Mouse (Mus musculus) cerebellum, adult 11-12 months (tissue): Measurements from ENCODE around the gene Armh2.
A peak's percentile ranks its signal among the peaks of the same experiment; 100 is the strongest.
"Not testable (repeated sequence)": the region's sequence is repeated elsewhere in the genome, so short reads cannot be mapped to it uniquely, and the experiment has no call there.

Experiments used
- DNase-seq: peaks from one replicate; pipeline ENCODE4 v3.0.0; 2022

Gene Armh2

DNA sequence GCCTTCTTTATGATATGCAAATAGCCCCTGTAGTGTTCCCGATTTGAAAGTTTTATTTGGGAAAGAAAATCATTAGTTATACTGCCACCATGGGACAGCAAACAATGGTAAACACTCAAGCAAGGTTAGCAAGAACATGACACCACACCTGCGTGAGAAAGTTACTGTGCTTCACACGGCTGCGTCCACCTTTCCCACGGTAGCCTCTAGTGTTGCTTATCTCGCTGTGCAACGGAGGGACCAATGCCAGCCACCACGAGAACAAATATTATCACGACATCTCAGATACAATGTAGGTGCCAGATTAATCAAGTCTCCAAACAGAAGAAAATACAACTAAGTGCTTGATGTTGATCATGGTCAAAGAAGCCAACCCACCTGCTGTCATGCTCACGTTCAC is 18.4 kb downstream of the Armh2 start:
- no peak for DNase-seq

DNA sequence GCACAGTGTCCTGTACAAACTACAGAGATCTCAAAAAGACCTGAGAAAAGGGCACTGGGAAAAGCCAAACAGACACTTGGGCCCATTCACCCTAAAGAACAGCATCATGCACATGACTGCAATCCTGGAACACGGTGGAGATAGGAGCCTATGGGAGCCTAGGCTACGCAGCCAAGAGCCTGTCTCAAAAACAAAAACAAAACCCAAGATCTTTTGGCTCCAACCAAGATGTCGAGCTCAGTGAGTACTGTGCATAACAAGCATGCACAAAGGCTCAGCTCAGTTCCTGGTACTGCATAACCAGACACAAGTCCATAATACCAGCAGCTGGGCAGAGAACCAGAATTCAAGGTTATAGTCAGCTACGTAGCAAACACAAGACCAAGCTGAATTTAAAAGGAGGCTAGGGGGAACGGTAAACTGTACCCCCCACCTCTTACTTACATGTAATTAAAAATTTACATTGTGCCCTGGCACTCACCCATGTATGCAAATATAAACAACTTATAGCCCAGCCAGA is 19.4 kb downstream of the Armh2 start:
- no peak for DNase-seq

GRCm38 (mm10) chr13:24761083-24761402 is 20.0 kb downstream of the Armh2 start:
- DNase-seq = no peak

DNA sequence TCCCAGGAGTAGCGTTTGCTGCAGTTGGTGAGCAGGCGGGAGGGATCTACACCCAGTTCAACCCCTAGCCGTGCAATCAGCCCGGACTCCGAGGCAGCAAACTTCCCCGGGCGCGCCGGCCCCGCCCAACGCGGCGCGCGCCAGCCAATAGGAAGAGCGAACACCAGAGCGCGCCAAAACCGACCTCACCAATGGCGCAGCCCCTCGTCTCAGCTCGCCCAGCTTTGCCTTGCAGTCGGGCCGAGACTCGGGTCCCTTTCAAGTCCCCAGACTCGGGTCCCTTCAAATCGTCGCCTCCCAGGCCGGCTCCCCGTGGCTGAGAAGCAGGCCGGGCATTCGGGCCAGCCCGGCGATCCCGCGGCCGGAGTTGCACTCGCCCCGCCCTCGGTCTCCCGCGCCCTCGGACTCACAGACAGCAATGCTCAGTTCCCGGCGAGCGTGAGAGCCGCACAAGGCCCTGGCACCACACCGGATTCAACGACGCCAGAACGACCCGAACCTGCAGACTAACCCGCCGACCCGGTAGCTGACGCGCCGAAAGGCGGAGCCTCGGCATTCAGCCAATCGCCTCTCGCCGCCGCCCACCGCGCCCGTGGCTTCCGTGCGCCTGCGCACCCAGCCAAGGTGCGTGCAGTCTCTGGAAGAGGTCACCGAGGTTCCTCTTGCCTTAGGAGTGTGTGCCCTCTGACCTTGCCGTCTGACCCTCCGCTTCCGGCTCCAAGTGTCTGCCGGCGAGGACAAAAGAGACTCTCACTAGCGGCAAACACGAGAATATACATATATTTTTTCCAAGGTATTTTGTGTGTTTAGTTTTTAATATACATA is 20.6 kb downstream of the Armh2 start, which contains the start of gene Gmnn:
Gene Gmnn, minus strand, starts transcription at position 521 of the 825 bp plus-strand sequence.
- peak; percentile 86 for DNase-seq

GRCm38 (mm10) chr13:24762254-24762653 is 21.2 kb downstream of the Armh2 start:
- DNase-seq = no peak

DNA sequence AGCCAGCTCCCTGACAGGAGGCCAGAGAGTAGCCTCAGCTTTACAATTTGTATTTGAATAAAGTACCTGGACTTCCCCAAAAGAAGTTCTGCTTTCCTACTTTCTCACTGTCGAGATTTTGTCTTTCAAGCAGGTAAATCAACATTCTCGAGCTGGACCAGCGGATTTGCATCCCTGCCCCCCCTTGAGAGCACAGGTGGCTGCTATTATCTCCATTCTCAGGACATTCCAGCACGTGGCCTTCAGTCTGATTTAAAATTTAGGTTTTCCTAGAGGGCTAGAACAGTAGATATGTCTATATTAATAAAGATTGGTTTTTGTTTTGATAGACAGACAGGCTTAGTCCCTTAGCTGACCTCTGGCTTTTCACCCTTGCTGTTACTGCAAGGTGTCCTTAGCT is 26.8 kb downstream of the Armh2 start:
- DNase-seq = not testable (repeated sequence)

- DNase-seq = not testable (repeated sequence)
Measured at GRCm38 (mm10) chr13:24771482-24771881, 30.4 kb downstream of the Armh2 start.

GRCm38 (mm10) chr13:24776146-24776844 is 35.3 kb downstream of the Armh2 start:
- DNase-seq = peak; percentile 47

DNA sequence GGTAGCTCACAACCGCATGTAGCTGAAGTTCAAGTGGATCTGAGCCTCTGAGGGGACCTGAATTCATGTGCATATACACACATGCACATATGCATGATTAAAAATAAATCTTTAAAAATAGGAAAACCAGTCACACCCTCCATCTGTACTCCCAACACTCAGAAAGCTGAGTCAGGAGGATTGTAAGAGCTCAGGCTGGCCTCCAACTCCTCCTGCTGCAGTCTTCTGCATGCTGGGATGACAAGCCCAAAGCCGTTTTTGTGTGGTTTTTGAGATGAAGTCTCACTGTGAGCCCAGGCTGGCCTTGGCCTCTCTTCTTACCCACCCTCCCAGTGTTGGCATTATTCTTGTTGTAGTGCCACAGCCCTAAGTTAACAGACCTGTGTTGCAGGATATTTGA is 37.0 kb downstream of the Armh2 start:
- DNase-seq = no peak

DNA sequence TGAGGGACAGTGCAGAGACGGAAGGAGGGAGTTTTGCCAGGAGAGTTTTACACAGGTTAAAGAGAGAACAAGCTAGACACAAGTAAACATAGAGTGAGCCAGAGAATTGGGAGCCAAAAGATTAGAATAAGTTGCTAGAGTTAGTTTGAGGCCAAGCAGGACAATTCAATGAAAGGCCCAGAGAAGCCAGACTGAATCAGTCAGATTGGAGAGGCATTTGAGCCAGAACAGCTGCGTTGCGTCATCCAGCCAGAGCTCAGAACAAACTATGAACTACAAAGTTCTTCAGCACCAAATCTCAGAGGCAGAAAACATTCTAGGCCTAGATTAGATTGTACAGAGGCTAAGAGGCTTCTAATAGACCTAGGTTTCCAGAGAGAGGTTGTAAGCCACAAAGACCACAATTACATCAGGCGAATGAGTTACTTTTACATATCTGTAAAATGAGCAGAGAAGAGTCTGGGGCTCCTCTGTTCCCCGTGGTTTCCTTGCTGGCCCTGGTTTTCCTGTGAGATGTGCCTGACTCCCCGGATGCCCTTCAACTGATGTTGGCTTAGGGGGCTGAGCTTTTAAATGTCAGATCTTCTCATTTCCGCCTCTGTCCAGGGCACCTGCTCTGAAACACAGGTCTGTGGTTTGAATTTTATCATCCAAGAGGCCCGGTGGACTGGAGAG is 37.8 kb downstream of the Armh2 start:
- no peak for DNase-seq

GRCm38 (mm10) chr13:24781916-24782315 is 40.9 kb downstream of the Armh2 start:
- DNase-seq = no peak

DNA sequence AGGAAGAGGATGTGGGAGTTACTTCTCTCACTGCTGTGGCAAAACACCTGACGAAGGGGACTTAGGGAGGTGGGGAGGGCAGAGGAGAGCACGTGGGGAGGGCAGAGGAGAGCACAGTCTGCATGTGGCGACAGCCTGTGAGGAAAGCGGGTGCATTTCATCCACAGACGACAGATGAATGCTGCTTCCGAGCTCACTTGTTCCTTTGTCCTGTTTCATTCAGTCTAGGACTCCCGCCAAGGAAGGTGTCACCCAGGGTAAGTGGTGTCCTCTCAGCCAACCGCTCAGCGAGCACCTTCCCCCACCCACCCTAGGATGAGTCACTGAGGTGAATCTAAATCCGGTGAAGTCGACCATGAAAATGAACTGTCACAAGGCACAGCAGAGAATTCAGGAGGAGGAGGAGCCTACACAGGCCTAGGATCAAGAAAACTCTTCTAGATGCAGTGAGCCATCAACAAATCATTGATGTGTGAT is 45.0 kb downstream of the Armh2 start:
- peak; percentile 80 for DNase-seq

DNA sequence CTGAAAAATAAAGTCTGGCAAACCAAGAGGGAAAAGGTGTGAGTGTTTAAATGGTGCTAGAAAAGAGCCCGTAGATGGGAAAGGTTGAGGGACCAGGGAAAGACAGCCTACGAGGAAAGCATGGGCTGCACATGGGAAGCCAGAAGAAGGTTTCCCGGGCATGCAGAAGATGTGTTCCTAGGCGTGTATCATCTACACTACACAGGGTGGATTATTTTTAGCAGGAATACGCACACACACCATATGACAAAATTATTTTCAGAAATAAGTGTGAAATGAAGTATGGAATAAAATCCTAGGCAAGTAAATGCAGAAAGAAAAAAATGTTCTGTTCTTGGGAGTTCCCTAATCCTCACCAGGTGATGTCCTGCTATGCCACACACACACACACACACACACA is 46.4 kb downstream of the Armh2 start:
- no peak for DNase-seq

DNA sequence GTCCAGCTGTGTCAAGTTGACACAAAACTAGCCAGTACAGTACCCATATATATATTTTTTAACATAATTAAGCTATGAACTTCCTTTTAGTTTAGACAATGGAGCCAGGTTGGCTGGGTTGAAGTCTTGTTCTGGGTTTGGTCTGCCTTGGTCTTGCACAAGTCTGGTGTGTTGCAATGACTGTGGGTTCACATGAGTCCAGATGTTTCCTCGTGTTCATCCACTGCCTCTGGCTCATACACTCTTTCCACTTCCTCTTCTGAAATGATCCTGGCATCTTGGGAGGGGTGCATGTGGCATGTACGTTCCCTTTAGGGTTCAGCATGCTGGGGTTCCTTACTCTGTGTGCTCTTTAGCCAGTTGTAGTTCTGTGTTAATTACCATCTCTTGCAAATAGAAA is 50.3 kb downstream of the Armh2 start:
- no peak for DNase-seq

GRCm38 (mm10) chr13:24792411-24793045 is 51.5 kb downstream of the Armh2 start:
- no peak for DNase-seq
